Mouse (Mus musculus): Measurements from ENCODE around the gene Pias4.
A peak's percentile ranks its signal among the peaks of the same experiment; 100 is the strongest.
"Not testable (repeated sequence)": the region's sequence is repeated elsewhere in the genome, so short reads cannot be mapped to it uniquely, and the experiment has no call there.

Pias4 gene

GRCm38 (mm10) chr10:81167200-81168086 lies at the start of gene Pias4:
Gene Pias4 (minus strand): TSS chr10:81167923.
- peak; percentile 99 for DNase-seq (ENCODE audit: low spot score)

- not testable (repeated sequence) for DNase-seq (ENCODE audit: low spot score)
Measured at GRCm38 (mm10) chr10:81217267-81217666, 49.5 kb upstream of the Pias4 start.

- DNase-seq (ENCODE audit: low spot score), result no peak
Measured at GRCm38 (mm10) chr10:81216810-81217209, 49.1 kb upstream of the Pias4 start.

- no peak for DNase-seq (ENCODE audit: low spot score)
Measured at GRCm38 (mm10) chr10:81216260-81216659, 48.5 kb upstream of the Pias4 start.

GRCm38 (mm10) chr10:81210154-81210553 lies 42.4 kb upstream of the Pias4 start:
- no peak for DNase-seq (ENCODE audit: low spot score)

- DNase-seq (ENCODE audit: low spot score), result no peak
Measured at GRCm38 (mm10) chr10:81204137-81204536, 36.4 kb upstream of the Pias4 start.

- no peak for DNase-seq (ENCODE audit: low spot score)
Measured at GRCm38 (mm10) chr10:81202978-81203720, 35.4 kb upstream of the Pias4 start.

- DNase-seq (ENCODE audit: low spot score), result no peak
Measured at GRCm38 (mm10) chr10:81201807-81202758, 34.4 kb upstream of the Pias4 start, which contains the start of gene Nmrk2. Gene Nmrk2 (minus strand): TSS chr10:81202051.

GRCm38 (mm10) chr10:81200605-81201287 lies 33.0 kb upstream of the Pias4 start:
- no peak for DNase-seq (ENCODE audit: low spot score)

- no peak for DNase-seq (ENCODE audit: low spot score)
Measured at GRCm38 (mm10) chr10:81200141-81200540, 32.4 kb upstream of the Pias4 start.

- no peak for DNase-seq (ENCODE audit: low spot score)
Measured at GRCm38 (mm10) chr10:81198990-81199389, 31.3 kb upstream of the Pias4 start.

- DNase-seq (ENCODE audit: low spot score), result no peak
Measured at GRCm38 (mm10) chr10:81198230-81198629, 30.5 kb upstream of the Pias4 start.

- DNase-seq (ENCODE audit: low spot score), result no peak
Measured at GRCm38 (mm10) chr10:81197305-81197704, 29.6 kb upstream of the Pias4 start.

GRCm38 (mm10) chr10:81196470-81197065 lies 28.8 kb upstream of the Pias4 start:
- DNase-seq (ENCODE audit: low spot score), result no peak

GRCm38 (mm10) chr10:81195300-81195699 lies 27.6 kb upstream of the Pias4 start:
- DNase-seq (ENCODE audit: low spot score), result no peak

- no peak for DNase-seq (ENCODE audit: low spot score)
Measured at GRCm38 (mm10) chr10:81193991-81194774, 26.5 kb upstream of the Pias4 start.

- no peak for DNase-seq (ENCODE audit: low spot score)
Measured at GRCm38 (mm10) chr10:81192968-81193501, 25.3 kb upstream of the Pias4 start.

- DNase-seq (ENCODE audit: low spot score), result peak; percentile 74
Measured at GRCm38 (mm10) chr10:81192270-81192967, 24.7 kb upstream of the Pias4 start.

GRCm38 (mm10) chr10:81191342-81191982 lies 23.7 kb upstream of the Pias4 start:
- DNase-seq (ENCODE audit: low spot score), result no peak
